Mouse (Mus musculus): ENCODE measurements around the gene Olfr51.
"Not testable (repeated sequence)": the region's sequence is repeated elsewhere in the genome, so short reads cannot be mapped to it uniquely, and the experiment has no call there.

DNA sequence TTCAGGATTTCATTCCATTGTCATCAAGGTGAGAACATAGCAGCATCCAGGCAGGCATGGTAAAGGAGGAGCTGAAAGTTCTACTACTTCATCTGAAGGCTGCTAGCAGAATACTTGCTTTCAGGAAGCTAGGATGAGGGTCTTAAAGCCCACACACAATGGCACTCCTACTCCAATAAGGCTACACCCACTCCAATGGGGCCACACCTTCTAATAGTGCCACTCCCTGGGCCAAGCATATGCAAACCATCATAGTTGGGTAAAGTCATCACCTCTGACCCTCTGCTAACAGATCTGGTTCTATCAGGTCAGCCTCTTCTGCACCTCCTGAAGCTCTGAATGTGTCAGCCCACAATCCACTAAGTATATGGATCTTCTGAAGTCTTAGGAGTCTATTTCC, 30.7 kb downstream of the Olfr51 start:
- not testable (repeated sequence) for TF ChIP-seq CTCF (IDR thresholded peaks at IDR 0.05; ENCODE audit: control insufficient read depth, insufficient read depth, low read length); POLR2A (IDR thresholded peaks at IDR 0.05; ENCODE audit: borderline replicate concordance, control insufficient read depth, low read depth, low read length)
